Mouse (Mus musculus): ENCODE results near the gene Daam1. TPM values are rescaled to one million over a fixed set of nuclear protein-coding genes. Genes with fewer than 3 reads are reported as not detected.

Gene Daam1
- polyA plus RNA-seq, 2 experiments, result 10.5 to 13.3 TPM

GRCm38 (mm10) chr12:72025275-72025795, 194.5 kb downstream of the Daam1 start:
- no peak for ATAC-seq (ENCODE audit: insufficient read depth)
- Histone ChIP-seq H3K4me3 (ENCODE audit: insufficient read depth in 1 of 2, low read depth in 2 of 2, low read length in 2 of 2) (no peak overlapping the region), H3K9ac (replicated peaks) (no peak overlapping the region), H3K9me3 (ENCODE audit: control insufficient read depth, low read length) (no peaks in the 10 kb centered on the region; the same call in 1 of the 2 replicates), H3K4me2 (ENCODE audit: low read depth) (no peak overlapping the region), H3K27me3 (ENCODE audit: control insufficient read depth, insufficient read depth, low read length) (no peaks in the 10 kb centered on the region), H3K36me3 (replicated peaks; ENCODE audit: control insufficient read depth, insufficient read depth, low read depth) (no peaks in the 10 kb centered on the region), H3K4me1 (replicated peaks; ENCODE audit: control insufficient read depth in 2 of 2, insufficient read depth in 2 of 2, low read length in 1 of 2) (peaks cover 0 to 3% of the 10 kb centered on the region in 2 experiments; a peak in 1 of 4 replicates), H3K27ac (no peak overlapping the region)
- WGBS (ENCODE audit: insufficient replicate concordance), result 52% methylated on average over 6 of the region's 6 CpGs
- DNase-seq (ENCODE audit: low read depth in 3 of 3, low spot score in 3 of 3), result no peak
- TF ChIP-seq CTCF (IDR thresholded peaks at IDR 0.05; ENCODE audit: low read depth) (no peak), EP300 (IDR thresholded peaks at IDR 0.05; ENCODE audit: low read depth) (no peak)

GRCm38 (mm10) chr12:72031171-72031570, 200.3 kb downstream of the Daam1 start:
- DNase-seq (ENCODE audit: low read depth in 3 of 3, low spot score in 3 of 3) (no peak), ATAC-seq (ENCODE audit: insufficient read depth) (no peak)
- Histone ChIP-seq H3K9me3 (ENCODE audit: control insufficient read depth, low read length) (no peaks in the 10 kb centered on the region), H3K27ac (no peak overlapping the region), H3K27me3 (ENCODE audit: control insufficient read depth, insufficient read depth, low read length) (no peaks in the 10 kb centered on the region), H3K36me3 (replicated peaks; ENCODE audit: control insufficient read depth, insufficient read depth, low read depth) (no peaks in the 10 kb centered on the region), H3K4me3 (ENCODE audit: insufficient read depth in 1 of 2, low read depth in 2 of 2, low read length in 2 of 2) (no peak overlapping the region), H3K9ac (replicated peaks) (no peak overlapping the region), H3K4me2 (ENCODE audit: low read depth) (no peak overlapping the region), H3K4me1 (replicated peaks; ENCODE audit: control insufficient read depth in 2 of 2, insufficient read depth in 2 of 2, low read length in 1 of 2) (peaks cover 0 to 1% of the 10 kb centered on the region in 2 experiments; a peak in 2 of 4 replicates)
- WGBS (ENCODE audit: insufficient replicate concordance), result 74% methylated on average over 5 of the region's 5 CpGs
- TF ChIP-seq CTCF (IDR thresholded peaks at IDR 0.05; ENCODE audit: low read depth) (no peak), EP300 (IDR thresholded peaks at IDR 0.05; ENCODE audit: low read depth) (no peak)

GRCm38 (mm10) chr12:72031794-72032193, 200.9 kb downstream of the Daam1 start:
- ATAC-seq (ENCODE audit: insufficient read depth), result no peak
- no peak overlapping the region for H3K4me2 ChIP-seq (ENCODE audit: low read depth)
- no peaks in the 10 kb centered on the region for H3K36me3 ChIP-seq (replicated peaks; ENCODE audit: control insufficient read depth, insufficient read depth, low read depth)
- DNase-seq (ENCODE audit: low read depth in 3 of 3, low spot score in 3 of 3), result no peak
- H3K27me3 ChIP-seq (ENCODE audit: control insufficient read depth, insufficient read depth, low read length), result no peaks in the 10 kb centered on the region
- peaks cover 0 to 7% of the 10 kb centered on the region in 2 experiments; a peak in 2 of 4 replicates for H3K4me1 ChIP-seq (replicated peaks; ENCODE audit: control insufficient read depth in 2 of 2, insufficient read depth in 2 of 2, low read length in 1 of 2)
- H3K9me3 ChIP-seq (ENCODE audit: control insufficient read depth, low read length), result no peaks in the 10 kb centered on the region
- H3K4me3 ChIP-seq (ENCODE audit: insufficient read depth in 1 of 2, low read depth in 2 of 2, low read length in 2 of 2), result no peak overlapping the region
- no peak overlapping the region for H3K27ac ChIP-seq
- WGBS (ENCODE audit: insufficient replicate concordance), result 67% methylated on average over 6 of the region's 6 CpGs
- H3K9ac ChIP-seq (replicated peaks), result no peak overlapping the region
- no peak for TF ChIP-seq EP300 (IDR thresholded peaks at IDR 0.05; ENCODE audit: low read depth)
- no peak for TF ChIP-seq CTCF (IDR thresholded peaks at IDR 0.05; ENCODE audit: low read depth)

GRCm38 (mm10) chr12:72036097-72036661, 205.3 kb downstream of the Daam1 start:
- no peak for DNase-seq (ENCODE audit: low read depth in 3 of 3, low spot score in 3 of 3)
- ATAC-seq (ENCODE audit: insufficient read depth), result no peak
- Histone ChIP-seq H3K9me3 (ENCODE audit: control insufficient read depth, low read length) (no peaks in the 10 kb centered on the region), H3K36me3 (replicated peaks; ENCODE audit: control insufficient read depth, insufficient read depth, low read depth) (no peaks in the 10 kb centered on the region), H3K4me3 (ENCODE audit: insufficient read depth in 1 of 2, low read depth in 2 of 2, low read length in 2 of 2) (no peak overlapping the region), H3K4me2 (ENCODE audit: low read depth) (no peak overlapping the region), H3K27me3 (ENCODE audit: control insufficient read depth, insufficient read depth, low read length) (no peaks in the 10 kb centered on the region), H3K27ac (no peak overlapping the region), H3K4me1 (replicated peaks; ENCODE audit: control insufficient read depth in 2 of 2, insufficient read depth in 2 of 2, low read length in 1 of 2) (peaks cover 0 to 7% of the 10 kb centered on the region in 2 experiments; a peak in 2 of 4 replicates), H3K9ac (replicated peaks) (no peak overlapping the region)
- WGBS (ENCODE audit: insufficient replicate concordance), result 44% methylated on average over 9 of the region's 9 CpGs
- no peak for TF ChIP-seq CTCF (IDR thresholded peaks at IDR 0.05; ENCODE audit: low read depth)

- no peak for TF ChIP-seq EP300 (IDR thresholded peaks at IDR 0.05; ENCODE audit: low read depth)
- TF ChIP-seq CTCF (IDR thresholded peaks at IDR 0.05; ENCODE audit: low read depth), result no peak
- 58% methylated on average over 6 of the region's 6 CpGs for WGBS (ENCODE audit: insufficient replicate concordance)
- Histone ChIP-seq H3K4me3 (ENCODE audit: insufficient read depth in 1 of 2, low read depth in 2 of 2, low read length in 2 of 2) (no peak overlapping the region), H3K4me2 (ENCODE audit: low read depth) (no peak overlapping the region), H3K9me3 (ENCODE audit: control insufficient read depth, low read length) (no peaks in the 10 kb centered on the region), H3K27me3 (ENCODE audit: control insufficient read depth, insufficient read depth, low read length) (no peaks in the 10 kb centered on the region), H3K36me3 (replicated peaks; ENCODE audit: control insufficient read depth, insufficient read depth, low read depth) (no peaks in the 10 kb centered on the region), H3K27ac (no peak overlapping the region), H3K9ac (replicated peaks) (no peak overlapping the region), H3K4me1 (replicated peaks; ENCODE audit: control insufficient read depth in 2 of 2, insufficient read depth in 2 of 2, low read length in 1 of 2) (peaks cover 0 to 7% of the 10 kb centered on the region in 2 experiments; a peak in 2 of 4 replicates)
- ATAC-seq (ENCODE audit: insufficient read depth) (no peak), DNase-seq (ENCODE audit: low read depth in 3 of 3, low spot score in 3 of 3) (no peak)
Measured at GRCm38 (mm10) chr12:72037049-72037448, 206.2 kb downstream of the Daam1 start.

Data from liver, embryonic 14.5 days (tissue).